Mouse (Mus musculus): Measurements from ENCODE around the gene Cel. TPM values are rescaled to one million over a fixed set of nuclear protein-coding genes. Genes with fewer than 3 reads are reported as not detected.

Gene Cel
- polyA plus RNA-seq, 1 experiment, result 0.49 TPM

DNA sequence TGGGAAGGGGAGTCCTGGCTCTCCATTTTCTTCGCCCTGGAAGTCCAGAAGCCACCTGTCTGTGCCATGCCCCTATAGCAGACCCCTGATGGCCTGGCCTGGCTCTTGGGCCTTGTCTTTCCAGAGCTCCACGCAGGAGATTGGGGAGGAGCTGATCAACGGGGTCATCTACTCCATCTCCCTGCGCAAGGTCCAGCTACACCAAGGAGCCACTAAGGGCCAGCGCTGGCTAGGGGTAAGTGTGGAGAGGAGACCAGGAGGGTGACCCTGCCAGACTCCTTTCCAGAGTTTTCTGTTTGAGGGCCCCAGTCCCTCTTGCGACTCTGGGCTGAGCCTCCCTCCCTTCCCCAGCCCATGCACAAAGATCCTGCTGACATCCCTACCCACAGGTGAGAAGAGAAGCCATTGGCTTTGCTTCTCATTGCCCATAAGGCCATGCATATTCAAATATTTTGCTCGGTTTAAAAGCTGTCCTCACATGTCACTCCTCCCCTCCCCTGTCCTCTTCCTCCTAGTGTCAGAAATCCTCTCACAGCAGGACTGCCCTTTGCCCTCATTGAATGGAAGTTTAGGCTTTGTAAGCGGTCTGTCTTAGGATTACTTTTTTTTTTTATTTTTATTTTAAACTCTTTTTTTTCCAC, 22.5 kb downstream of the Cel start:
- Histone ChIP-seq H3K36me3 (ENCODE audit: control insufficient read depth, insufficient read depth, low read length) (no peaks in the 10 kb centered on the region), H3K27ac (ENCODE audit: control insufficient read depth, insufficient read depth, low read length) (no peak overlapping the region), H3K27me3 (ENCODE audit: control insufficient read depth, insufficient read depth, low read length) (no peaks in the 10 kb centered on the region), H3K4me3 (ENCODE audit: control insufficient read depth, insufficient read depth, low read length) (no peak overlapping the region), H3K4me1 (replicated peaks; ENCODE audit: control insufficient read depth, insufficient read depth, low read length) (peaks cover 47% of the 10 kb centered on the region)
- no peak for TF ChIP-seq POLR2A (IDR thresholded peaks at IDR 0.05; ENCODE audit: control insufficient read depth, extremely low read depth, insufficient read depth, low read length, poor library complexity)
- TF ChIP-seq CTCF (IDR thresholded peaks at IDR 0.05; ENCODE audit: borderline replicate concordance, control insufficient read depth, extremely low read depth, insufficient read depth, low read length, poor library complexity), result no peak
- DNase-seq, result no peak
- WGBS, result 80% methylated on average over 8 of the region's 8 CpGs

DNA sequence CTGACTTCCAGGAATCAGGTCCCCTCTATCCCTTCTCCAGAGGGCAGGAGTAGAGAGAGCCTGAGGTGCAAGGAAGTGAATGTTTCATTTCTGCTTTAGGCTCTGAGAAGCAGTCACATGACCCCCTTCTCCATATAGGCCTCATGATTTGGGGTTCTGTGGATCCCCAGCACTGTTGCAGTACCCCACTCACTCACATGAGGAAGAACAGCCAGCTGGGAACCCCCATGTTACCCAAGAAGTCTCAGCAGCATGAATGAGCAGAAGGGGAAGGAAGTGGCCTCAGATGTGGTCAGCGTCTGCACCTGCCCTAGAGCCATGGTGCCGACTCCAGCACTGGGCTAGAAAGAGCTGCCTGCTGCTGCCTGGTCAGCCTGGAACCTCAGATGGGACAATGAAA, 23.3 kb downstream of the Cel start:
- Histone ChIP-seq H3K4me1 (replicated peaks; ENCODE audit: control insufficient read depth, insufficient read depth, low read length) (peaks cover 40% of the 10 kb centered on the region), H3K4me3 (ENCODE audit: control insufficient read depth, insufficient read depth, low read length) (no peak overlapping the region), H3K27me3 (ENCODE audit: control insufficient read depth, insufficient read depth, low read length) (no peaks in the 10 kb centered on the region), H3K36me3 (ENCODE audit: control insufficient read depth, insufficient read depth, low read length) (no peaks in the 10 kb centered on the region), H3K27ac (ENCODE audit: control insufficient read depth, insufficient read depth, low read length) (no peak overlapping the region)
- TF ChIP-seq POLR2A (IDR thresholded peaks at IDR 0.05; ENCODE audit: control insufficient read depth, extremely low read depth, insufficient read depth, low read length, poor library complexity) (no peak), CTCF (IDR thresholded peaks at IDR 0.05; ENCODE audit: borderline replicate concordance, control insufficient read depth, extremely low read depth, insufficient read depth, low read length, poor library complexity) (no peak)
- 0% methylated on average over 2 of the region's 2 CpGs for WGBS
- peak; percentile 49 for DNase-seq

DNA sequence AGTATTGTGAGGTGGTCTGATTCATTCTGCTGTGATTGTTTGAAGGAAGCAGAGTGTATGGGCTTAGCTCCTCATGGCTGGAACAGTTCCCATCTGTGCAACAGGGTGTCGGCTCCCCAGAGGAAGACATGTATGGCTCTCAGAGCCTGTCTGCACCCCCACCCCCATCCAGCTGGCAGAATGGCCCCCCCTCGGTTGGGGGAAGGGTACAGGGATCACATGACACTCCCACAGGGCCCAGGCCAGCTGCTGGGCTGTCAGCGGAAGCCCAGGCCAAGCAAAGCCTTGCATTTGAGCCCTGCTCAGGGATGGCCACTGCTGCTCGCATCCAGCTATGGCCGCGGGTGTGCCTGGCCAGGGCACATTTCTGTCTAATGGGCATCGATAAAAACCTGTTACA, 24.0 kb downstream of the Cel start:
- 65% methylated on average over 7 of the region's 7 CpGs for WGBS
- DNase-seq, result no peak

DNA sequence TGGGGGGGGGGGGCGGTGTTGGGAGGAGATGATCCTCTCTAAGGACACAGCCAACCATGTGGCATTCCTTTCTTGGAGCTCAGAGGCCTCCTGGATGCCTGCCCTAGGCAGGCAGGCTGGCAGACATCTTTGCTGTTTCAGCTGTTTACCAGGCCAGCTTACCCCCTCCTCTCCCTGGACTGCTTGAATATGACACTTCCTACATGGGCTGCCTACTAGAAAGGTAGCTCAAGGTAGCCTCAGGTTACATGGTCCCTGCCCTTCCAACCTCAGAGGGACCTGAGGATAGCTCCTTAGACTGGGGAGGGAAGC, 24.4 kb downstream of the Cel start:
- Histone ChIP-seq H3K4me3 (ENCODE audit: control insufficient read depth, insufficient read depth, low read length) (no peak overlapping the region), H3K27me3 (ENCODE audit: control insufficient read depth, insufficient read depth, low read length) (no peaks in the 10 kb centered on the region), H3K4me1 (replicated peaks; ENCODE audit: control insufficient read depth, insufficient read depth, low read length) (peaks cover 35% of the 10 kb centered on the region), H3K36me3 (ENCODE audit: control insufficient read depth, insufficient read depth, low read length) (no peaks in the 10 kb centered on the region), H3K27ac (ENCODE audit: control insufficient read depth, insufficient read depth, low read length) (no peak overlapping the region)
- WGBS, result 92% methylated on average over 1 of the region's 1 CpGs
- TF ChIP-seq CTCF (IDR thresholded peaks at IDR 0.05; ENCODE audit: borderline replicate concordance, control insufficient read depth, extremely low read depth, insufficient read depth, low read length, poor library complexity) (no peak), POLR2A (IDR thresholded peaks at IDR 0.05; ENCODE audit: control insufficient read depth, extremely low read depth, insufficient read depth, low read length, poor library complexity) (no peak)
- no peak for DNase-seq

More for the DNA sequence above, 24.0 kb downstream of the Cel start:
- peaks cover 35% of the 10 kb centered on the region for H3K4me1 ChIP-seq (replicated peaks; ENCODE audit: control insufficient read depth, insufficient read depth, low read length)
- H3K27me3 ChIP-seq (ENCODE audit: control insufficient read depth, insufficient read depth, low read length), result no peaks in the 10 kb centered on the region
- H3K4me3 ChIP-seq (ENCODE audit: control insufficient read depth, insufficient read depth, low read length), result no peak overlapping the region
- H3K27ac ChIP-seq (ENCODE audit: control insufficient read depth, insufficient read depth, low read length), result no peak overlapping the region
- TF ChIP-seq POLR2A (IDR thresholded peaks at IDR 0.05; ENCODE audit: control insufficient read depth, extremely low read depth, insufficient read depth, low read length, poor library complexity) (no peak), CTCF (IDR thresholded peaks at IDR 0.05; ENCODE audit: borderline replicate concordance, control insufficient read depth, extremely low read depth, insufficient read depth, low read length, poor library complexity) (no peak)
- no peaks in the 10 kb centered on the region for H3K36me3 ChIP-seq (ENCODE audit: control insufficient read depth, insufficient read depth, low read length)

DNA sequence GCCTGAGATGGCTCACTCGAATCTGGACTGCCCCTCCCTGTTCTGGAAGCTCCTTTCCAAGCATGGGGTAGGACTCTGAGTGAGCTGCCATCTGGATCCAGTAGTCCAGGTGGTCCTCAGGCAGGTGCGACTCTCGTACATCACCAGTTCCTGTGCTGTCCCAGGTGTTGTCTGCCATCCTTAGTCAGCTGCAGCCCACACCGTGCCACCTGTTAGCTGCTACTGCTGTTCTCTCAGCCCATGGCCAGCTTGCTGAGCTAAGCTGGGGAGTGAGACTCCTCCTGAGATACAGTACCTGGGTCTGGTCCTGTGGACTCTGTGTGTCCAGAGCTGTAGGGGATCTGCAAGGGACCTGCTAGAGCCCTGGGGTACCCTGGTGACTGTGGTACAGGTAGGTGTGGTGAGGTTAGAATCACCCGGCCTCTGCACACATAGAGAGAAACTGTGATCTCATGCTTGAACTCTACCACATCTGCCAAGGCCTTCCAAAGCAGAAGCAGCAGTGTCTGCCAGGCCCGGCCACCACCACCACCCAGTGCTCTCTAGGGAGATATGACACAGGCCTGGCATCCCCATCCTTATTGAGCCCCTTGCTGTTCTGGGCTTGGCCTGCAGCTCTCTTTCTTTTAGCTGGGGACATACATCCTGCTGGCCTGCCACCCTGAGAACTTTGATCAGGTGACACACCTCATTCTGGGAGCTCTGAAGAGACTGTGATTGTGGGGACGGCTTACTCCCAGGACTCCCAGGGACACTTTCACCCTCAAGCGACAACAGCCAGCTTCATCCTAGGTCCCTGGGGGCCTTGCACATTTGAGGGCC, 25.0 kb downstream of the Cel start:
- H3K4me1 ChIP-seq (replicated peaks; ENCODE audit: control insufficient read depth, insufficient read depth, low read length), result peaks cover 40% of the 10 kb centered on the region
- TF ChIP-seq POLR2A (IDR thresholded peaks at IDR 0.05; ENCODE audit: control insufficient read depth, extremely low read depth, insufficient read depth, low read length, poor library complexity), result no peak
- no peak for TF ChIP-seq CTCF (IDR thresholded peaks at IDR 0.05; ENCODE audit: borderline replicate concordance, control insufficient read depth, extremely low read depth, insufficient read depth, low read length, poor library complexity)

DNA sequence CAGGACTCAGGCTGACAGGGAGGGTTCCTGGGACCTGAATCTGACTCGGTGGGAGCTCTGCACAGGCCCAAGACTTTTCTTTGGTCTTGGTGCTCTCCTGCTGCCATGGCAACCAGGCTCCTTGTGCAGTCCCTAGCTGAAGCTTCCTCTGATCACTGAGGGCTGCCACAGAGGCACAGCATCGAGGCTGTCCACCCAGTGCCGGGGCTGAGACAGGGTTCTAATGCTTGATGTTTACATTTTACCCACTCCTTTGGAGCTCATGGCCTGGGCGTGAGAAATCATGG, 25.6 kb downstream of the Cel start:
- 62% methylated on average over 4 of the region's 4 CpGs for WGBS
- H3K4me1 ChIP-seq (replicated peaks; ENCODE audit: control insufficient read depth, insufficient read depth, low read length), result peaks cover 40% of the 10 kb centered on the region
- no peak for DNase-seq
- no peak overlapping the region for H3K4me3 ChIP-seq (ENCODE audit: control insufficient read depth, insufficient read depth, low read length)
- H3K27ac ChIP-seq (ENCODE audit: control insufficient read depth, insufficient read depth, low read length), result no peak overlapping the region
- no peaks in the 10 kb centered on the region for H3K27me3 ChIP-seq (ENCODE audit: control insufficient read depth, insufficient read depth, low read length)
- no peaks in the 10 kb centered on the region for H3K36me3 ChIP-seq (ENCODE audit: control insufficient read depth, insufficient read depth, low read length)
- TF ChIP-seq CTCF (IDR thresholded peaks at IDR 0.05; ENCODE audit: borderline replicate concordance, control insufficient read depth, extremely low read depth, insufficient read depth, low read length, poor library complexity) (no peak), POLR2A (IDR thresholded peaks at IDR 0.05; ENCODE audit: control insufficient read depth, extremely low read depth, insufficient read depth, low read length, poor library complexity) (no peak)

More for the DNA sequence above, 25.0 kb downstream of the Cel start:
- H3K4me3 ChIP-seq (ENCODE audit: control insufficient read depth, insufficient read depth, low read length), result no peak overlapping the region
- no peak overlapping the region for H3K27ac ChIP-seq (ENCODE audit: control insufficient read depth, insufficient read depth, low read length)
- WGBS, result 81% methylated on average over 8 of the region's 8 CpGs
- H3K36me3 ChIP-seq (ENCODE audit: control insufficient read depth, insufficient read depth, low read length), result no peaks in the 10 kb centered on the region
- no peak for DNase-seq
- no peaks in the 10 kb centered on the region for H3K27me3 ChIP-seq (ENCODE audit: control insufficient read depth, insufficient read depth, low read length)
